Mouse (Mus musculus) right cerebral cortex, postnatal 36 days (tissue): ENCODE measurements at regions not wholly inside any gene's neighbourhood (a gene's known extent, or its start where the extent isn't known, plus 50 kb on each side); places are given as distances from the start of the nearest gene placed in this dataset.

Experiments
- DNase-seq, 2 experiments: peaks; one replicate each; pipeline ENCODE4 v3.0.0; 2022; ENCODE audit warnings: low spot score in 2 of 2, mixed read lengths in 1 of 2

DNA sequence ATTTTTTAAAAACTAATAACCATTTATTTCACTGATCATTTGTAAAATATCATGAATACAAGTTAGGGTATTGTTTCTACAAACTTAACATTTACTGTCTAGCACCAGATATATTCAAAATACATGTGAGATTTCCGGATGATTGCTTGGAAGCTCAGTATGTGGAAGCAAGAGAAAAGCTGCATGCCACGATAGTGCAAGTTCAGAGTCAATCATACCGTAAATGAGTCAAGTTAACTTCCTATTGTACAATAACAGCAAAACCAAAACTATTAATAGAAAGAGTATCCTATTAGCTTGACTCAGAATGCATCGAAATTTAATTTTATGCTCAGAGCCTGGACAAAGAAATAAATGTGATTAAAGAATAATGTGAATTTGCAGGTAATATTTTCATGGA is 1284.6 kb upstream of the Cited2 start:
- no peak for DNase-seq

DNA sequence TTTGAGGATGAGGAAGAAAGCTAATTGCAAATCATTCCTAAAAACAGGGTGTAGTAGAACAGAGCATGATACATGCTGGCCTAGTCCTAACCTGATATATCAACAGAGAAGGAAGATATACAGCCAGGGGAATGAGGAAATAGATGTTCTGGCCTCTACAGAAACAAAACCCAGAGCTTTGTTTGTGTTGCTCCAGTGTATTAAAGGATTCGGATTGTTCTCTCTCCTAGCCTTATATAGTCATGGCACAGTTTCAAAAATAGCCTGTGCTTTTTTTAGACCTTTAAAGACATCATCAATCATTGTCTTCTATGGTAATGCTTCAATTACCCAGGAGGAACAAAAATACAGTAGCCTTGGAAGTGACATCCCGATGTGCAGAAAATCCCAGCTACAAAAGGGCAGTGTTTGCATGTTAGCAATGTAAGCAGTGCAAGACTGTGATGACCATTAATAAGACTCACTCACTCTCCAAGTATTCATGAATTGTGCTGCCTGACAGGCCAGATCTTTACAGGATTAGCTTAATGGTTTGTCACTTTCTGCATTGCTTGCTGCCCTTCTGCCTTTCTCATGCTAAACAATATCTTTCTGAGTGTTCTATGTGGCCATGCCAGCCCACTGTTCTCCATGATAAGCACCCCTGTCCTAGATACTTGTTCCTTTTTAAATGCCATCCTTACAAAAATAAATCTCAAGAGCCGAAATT is 1281.9 kb upstream of the Cited2 start:
- no peak for DNase-seq

DNA sequence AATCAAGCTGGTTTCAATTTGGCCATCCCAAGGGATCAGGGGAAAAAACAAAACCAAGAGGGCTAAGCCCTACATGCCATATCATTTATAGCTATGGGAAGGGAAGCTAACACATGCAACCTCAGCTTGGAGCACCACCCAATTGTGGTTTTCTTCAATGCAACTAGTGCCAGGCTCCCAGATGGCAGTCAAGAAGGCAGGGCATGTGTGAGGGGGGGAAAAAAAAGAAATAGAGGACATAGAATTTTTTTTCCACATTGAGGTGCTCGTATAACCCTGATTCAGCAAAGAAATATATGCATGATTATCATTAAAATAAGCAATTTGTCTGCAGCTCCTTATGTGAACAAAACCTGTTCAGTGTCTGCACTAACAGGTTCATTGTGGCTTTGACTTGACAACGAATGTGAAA is 1281.4 kb upstream of the Cited2 start:
- no peak for DNase-seq

DNA sequence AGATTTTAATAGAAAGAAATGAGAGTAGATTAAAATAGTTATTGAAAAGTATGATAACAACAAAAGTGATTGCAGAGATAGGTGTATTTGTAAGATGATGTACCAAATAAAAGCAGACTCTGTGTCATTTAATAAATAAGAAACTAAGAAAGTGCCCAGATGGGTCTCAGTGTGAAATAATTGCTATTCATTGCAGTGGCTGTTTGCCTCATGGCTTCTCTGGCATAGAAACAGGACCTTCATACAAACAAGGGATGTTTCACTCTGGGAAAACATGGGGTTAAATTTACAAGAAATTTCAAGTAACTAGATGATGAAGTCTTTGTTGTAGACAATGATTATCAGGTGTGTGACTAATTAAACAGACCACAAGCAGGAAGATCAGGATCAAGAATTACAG is 1279.1 kb upstream of the Cited2 start:
- no peak for DNase-seq

DNA sequence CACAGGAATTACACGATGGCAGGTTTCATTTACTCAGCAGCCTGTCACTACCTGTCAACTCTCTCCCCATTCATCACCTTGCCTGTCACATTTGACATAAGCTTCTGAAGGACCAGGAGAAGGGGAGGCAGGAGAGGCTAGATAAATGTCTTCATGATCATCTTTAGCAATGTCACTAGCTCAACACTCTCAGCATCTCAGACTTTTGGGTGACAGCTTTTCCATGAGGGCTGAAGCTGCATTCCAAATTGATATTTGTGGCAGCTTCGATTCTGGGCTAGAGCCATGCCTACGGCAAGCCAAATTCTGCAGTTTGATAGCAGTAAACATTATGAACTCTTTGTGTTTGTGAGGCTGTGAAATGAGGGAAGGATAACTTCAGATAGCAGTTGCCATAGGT is 1255.1 kb upstream of the Cited2 start:
- DNase-seq = no peak

DNA sequence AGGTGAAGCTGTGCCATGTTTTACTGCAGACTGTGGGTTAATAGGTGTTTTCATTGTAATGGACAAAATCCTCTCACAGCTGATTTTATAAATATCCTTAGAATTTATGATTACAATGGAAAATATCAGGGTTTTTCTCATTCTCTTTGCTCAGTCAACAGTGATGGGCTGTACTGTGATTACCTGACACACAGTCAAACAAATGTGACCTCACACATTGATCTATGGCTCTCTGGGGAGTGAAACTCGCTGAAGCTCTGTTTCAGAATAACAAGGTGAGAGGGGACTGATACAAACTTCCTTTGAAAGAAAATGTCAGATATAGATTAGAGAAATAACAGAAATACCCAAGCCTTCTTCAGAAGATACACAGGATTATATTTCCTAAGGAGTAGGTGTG is 1253.3 kb upstream of the Cited2 start:
- DNase-seq = no peak

DNA sequence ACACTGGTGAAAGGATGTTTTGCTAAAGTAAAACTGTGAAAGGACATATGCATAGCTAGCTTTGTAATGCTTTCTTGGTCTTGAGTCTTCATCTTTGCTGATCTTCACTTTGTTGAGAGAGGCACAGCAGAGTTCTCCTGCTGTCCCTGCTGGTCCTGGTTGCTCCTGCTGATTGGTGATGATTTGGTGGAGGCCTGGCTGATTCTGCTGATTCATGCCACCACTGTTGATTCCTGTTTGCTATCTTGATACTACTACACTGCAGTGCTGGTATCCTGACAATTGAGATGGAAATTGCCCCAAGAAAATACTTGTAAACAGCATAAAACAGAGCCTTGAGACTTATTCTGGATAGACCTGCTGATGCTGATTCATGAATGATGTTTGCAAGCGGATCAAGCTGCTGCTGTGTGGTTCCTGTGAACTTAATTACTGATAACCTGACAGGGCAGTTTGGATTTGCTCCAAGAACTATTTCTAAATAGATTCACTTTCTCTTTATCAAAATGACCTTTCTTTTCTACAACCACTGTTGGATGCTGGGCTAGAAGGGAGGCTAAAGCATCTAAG is 1249.0 kb upstream of the Cited2 start:
- DNase-seq = no peak

DNA sequence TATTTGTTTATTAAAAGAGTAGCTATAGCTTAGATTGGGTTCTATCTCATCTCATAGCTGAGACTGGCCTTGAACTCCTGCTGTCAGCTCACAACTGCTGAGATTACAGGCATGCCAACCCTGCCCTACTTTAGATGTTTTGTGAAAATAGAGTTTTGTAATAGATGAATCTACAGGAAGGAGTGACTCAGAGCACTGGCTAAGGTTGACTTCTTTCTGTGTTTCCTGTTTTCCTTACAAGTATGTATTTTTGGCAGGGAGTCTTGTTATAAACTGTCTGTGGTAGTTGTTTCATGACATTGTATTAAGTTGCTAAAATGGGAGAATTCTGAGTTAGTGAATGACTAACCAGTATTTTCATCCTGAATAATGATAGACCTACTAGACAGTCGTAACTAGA is 1224.4 kb upstream of the Cited2 start:
- DNase-seq = no peak

DNA sequence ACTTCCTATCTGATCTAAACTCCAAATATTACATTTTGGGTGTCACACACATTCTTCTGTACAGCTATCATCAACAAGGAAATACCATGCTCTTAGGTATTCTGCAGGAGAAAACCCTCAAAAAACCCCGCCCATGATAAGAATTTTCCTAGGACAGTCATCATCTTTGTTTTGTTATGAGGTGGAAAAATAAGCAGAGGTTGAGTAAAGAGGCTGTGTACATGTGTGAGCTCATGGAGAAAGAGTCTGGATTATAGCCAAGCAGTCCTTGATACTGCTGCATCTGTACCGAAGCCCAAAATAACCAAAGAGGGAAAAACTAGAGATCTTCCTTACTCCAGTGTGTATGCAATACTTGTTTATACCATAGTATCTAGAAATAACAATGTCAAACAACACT is 1215.3 kb upstream of the Cited2 start:
- DNase-seq = no peak

DNA sequence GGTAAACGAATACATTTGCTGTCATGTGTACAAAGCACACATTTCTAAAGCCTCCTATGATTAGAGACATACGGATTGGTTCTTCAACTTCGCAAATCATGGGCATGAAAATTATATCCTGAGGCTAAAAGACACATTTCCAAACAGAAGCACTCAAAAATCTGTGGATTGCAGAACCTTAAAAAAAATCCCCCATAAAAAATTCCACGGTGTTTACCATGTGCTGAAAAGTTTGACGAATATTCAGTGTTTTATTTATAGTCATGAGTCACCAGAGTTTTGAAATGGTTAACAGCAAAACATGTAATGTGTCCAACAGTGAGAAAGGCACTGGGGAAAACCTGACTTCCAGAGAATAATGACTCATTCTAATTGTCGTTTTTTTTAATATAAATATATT is 1214.9 kb upstream of the Cited2 start:
- no peak for DNase-seq

DNA sequence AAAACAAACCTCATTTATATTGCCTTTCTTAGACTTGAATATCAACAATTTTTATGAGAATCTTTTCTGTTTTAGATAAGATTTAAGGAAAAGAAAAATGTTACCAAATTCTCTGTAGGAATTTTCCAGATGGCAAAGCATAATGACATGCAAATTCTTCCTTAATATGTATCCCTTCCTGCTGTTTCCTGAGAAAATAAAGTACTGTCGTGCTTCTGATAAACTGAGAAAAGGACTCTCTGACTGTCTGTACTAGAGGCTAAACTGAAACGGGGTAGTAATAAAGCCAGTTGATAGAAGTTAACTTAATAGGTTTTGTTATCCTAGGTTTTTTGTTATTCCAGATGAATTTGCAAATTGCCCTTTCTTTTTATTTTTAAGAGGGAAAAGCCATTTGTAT is 1208.4 kb upstream of the Cited2 start:
- no peak for DNase-seq

DNA sequence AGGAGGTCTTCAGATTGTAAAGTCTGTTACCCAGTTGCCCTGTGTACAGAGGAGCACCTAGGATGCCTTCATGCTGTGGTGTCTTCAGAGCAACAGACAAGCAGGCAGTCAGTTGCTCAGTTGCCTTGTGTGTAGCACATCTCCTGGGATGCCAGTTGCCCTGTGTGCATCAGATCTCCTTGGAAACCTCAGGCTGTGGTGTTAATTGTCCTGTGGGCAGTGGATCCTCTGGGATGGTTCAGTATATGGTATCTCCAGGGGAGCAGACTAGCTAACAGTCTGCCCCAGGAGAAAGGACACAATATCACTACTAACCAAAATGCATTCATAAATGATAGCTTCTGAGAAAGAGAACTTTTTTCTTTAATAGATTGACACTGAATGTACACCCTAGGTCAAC is 1201.1 kb upstream of the Cited2 start:
- DNase-seq = no peak

DNA sequence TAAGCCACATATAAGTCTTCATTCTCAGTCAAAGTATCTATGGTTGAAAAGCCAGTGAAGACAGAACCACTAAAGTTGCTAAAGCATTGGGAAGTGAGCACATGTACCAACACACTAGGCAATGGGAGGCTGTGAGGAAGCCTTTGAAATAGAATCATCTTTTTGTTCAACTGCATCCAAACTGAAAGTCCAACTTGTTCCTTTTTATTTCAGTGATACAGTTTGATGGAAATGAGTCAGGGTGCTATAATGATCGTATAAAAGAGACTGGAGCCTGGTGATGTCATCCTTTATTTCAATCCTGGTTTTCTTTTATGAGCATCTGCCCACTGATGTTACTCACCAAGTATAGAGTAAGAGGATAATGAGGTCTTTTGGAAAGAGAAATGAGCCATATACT is 1198.9 kb upstream of the Cited2 start:
- DNase-seq = peak in 1 of 2 experiments; percentile 4

DNA sequence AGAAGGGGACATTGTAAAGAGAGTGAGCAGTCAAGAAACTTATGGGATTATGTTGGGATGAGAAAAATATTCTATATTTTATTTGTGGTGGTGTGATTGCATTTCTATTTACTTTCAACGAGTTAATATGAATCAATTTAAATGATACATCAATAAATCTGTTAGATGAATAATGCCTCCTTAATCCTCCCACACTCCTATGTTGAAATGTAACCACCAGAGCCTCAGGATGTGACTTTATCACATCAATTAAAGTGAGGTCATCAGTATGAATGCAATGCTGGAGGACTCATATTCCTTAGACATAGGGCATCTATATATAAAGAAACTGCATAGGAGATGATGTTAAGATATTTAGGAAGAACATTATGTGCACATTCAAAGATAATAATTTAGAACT is 1195.3 kb upstream of the Cited2 start:
- no peak for DNase-seq

DNA sequence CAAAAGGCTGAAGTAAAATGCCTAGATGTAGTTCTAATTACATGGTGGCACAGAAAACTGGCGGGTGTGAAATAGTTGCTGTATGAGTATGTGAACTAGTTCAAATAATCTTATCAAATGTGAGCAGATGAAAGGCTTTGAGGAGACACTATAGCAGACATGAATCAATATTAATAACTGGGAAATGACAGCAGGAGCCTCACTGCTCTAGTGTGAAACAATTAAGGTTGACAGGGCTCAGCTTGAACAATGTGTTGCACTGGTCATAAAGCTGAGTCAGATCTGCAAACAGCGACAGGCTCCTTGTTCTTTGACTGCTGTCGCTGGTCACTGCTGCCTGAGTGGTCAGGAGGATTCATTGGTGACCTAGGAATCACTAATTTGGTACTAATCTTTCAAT is 1185.4 kb upstream of the Cited2 start:
- DNase-seq = no peak

DNA sequence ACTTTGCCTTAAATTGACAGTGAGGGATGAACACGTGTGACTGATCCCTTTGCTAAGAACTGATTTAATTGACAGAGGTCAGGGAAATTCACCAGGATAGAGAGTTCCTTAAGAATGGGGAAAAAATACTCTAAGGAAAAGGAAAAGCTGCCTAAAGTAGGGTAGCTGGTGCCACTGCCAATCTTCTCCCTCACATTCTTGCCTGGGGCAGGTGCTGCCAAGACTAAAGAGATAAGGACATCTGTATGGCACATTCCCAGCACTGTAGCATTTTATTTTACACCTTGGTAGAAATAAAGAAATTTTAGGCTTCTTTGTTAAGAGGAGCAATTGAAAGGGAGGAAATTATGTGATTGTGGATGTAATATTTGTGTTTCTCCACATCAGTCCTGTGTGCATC is 1184.6 kb upstream of the Cited2 start:
- no peak for DNase-seq

DNA sequence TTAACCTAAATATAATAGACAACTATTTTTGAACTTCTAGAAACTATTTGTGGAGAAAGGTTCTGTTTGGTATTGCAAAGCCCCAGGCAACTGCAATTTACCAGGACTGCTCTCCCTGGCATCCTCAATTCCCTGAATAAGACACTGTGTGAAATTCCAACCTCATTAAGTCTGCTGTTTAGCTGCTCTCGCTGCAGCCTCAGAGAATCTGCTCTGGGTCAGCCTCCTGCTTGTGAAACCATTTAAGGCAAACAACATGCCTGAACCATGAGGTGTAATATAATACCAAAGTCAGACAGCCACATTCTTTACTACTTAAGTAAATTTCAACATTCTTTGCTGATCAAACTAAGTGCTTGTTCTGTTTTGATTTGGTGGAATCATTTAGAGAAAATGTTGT is 1177.6 kb upstream of the Cited2 start:
- DNase-seq = no peak

DNA sequence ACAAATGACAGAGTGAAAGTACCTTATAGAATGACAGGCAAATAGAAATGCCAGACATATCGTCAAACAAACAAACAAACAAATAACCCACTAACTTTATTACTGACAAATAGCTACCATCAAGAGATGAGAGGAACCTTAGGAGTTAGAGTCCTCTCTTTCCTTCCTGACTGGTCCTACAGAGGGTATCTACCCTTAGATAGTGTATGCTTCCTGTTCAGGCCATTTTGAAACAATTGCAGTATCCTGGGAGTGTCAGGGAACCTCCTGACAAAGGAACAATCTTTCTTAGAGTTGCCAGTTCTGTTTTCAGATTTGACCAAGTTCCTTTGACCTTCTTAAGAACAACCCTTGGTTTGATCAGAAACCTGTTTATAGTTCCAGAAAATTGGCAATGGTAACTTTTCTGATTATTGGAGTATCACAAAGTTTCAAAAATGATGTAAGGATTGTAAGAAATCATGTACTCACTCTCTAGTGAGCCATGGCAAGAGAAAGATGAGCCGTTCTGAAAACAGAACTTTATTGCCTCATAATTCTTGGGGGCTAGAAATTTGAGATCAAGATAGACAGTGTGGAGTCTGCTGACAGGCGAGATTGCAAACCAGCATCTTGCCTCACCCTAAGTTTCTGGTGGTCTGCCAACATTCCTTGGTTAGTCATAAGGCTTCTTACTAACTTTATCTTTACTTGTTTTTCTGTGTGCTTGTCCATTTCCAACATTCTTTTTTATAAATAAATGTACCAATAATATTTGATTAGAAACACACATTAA is 1170.0 kb upstream of the Cited2 start:
- no peak for DNase-seq

DNA sequence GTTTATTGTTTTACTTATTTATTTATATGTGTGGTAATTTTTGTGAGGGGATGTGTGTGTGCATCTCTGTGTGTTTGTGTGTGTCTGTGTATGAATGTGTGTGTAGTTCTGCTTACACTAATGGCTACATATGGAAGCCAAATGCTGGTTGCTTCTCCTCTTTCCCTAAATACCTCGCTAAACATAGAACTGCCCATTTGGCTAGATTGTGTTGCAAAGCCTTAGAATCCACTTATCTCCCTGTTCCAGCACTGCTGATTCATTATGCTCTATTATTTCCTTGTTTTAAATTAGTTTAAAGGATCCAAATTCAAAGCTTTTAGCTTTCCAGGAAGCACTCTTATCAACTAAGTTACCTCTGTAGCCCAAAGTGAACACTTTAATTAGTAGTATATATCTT is 1148.5 kb upstream of the Cited2 start:
- DNase-seq = no peak

DNA sequence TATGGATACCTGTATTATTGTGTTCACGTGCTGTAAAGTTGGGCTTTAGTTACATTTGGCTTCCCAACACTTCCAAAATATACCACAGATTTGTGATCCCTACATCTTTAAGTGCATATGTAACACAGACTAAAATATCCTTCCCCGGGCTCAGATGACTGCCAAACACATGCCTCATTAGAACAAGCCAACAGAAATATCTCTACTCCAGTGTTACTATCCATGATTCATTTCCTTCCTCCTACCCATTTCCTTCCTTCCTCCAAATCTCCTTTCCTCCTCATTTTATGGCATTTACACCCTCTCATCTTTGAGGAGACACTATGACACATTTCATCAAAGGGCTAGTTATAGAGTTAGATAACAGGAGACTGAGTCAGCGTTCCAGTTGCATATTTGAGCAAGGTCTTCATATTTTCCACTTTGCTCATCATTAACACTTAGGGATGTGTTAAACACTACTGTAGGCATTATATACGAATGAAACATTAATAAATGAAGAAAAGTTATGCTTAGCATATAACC is 1144.4 kb upstream of the Cited2 start:
- peak in 1 of 2 experiments; percentile 1 for DNase-seq

DNA sequence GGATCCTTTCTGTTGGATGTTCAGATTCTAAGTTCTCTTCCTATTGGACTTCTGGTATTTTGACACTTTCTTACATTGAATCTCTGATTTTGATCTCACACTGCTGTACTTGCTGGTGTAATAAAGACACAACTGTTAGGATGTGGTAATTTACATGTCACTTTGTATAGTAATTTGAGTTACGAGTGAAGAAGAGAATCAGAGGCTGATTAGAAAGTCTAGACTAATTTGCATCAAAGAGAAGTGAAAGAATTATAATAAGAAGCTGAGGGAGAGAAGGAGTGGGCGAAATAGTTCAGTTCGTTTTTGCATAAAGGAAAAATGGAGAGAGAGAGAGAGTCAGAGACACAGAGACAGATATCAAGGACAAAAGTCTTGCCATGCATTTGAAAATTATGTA is 1142.8 kb upstream of the Cited2 start:
- no peak for DNase-seq

DNA sequence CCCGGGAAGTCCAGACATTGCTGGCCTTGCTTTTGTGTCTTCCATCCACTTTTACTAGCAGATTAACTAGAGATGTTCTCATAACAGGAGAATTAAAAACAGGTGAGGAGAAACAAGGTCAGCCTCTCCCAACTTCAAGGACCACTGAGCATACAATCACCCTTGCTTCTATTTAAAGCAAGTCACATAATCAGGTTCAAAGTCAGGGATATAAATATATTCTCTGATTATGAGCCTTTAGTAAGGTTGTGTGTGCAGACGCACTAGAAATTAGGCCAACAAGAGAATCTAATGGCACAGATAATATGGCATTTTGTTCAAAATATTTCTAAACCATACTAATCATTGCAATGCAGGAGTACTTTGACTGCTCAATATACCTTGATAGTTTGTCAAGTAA is 1134.2 kb upstream of the Cited2 start:
- DNase-seq = no peak

DNA sequence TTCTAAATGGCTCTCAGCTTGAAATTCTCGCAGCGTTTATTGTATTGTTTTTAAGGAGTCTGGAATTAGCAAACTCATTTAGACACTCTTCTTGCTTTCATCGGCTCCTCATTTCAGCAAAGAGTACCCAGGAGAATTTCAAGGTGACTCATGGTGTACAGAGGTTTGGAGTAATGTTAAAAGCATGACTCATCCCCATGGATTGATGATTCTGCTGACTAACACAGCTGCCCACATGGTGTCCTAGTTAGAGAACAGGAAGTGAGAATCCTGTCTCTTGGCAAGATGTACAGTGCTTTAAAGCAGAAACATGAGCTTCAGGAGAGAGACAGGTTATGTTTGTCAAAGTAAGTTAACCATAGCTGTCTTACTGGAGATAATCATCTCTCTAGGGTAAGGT is 1133.6 kb upstream of the Cited2 start:
- DNase-seq = peak; percentile 16 to 59
